Mouse (Mus musculus): ENCODE measurements at regions not wholly inside any gene's neighbourhood (a gene's known extent, or its start where the extent isn't known, plus 50 kb on each side); places are given as distances from the start of the nearest gene placed in this dataset.

- TF ChIP-seq CTCF (IDR thresholded peaks at IDR 0.05; ENCODE audit: low read depth) (no peak), EP300 (optimal IDR thresholded peaks at IDR 0.05) (no peak)
These were observed 432.5 kb upstream of the Adamts16 start for GRCm38 (mm10) chr13:71274139-71274538.
